Mouse (Mus musculus) thymus, postnatal 36 days (tissue): ENCODE results near the gene Iqgap3.

Experiments
- DNase-seq, 2 experiments: peaks; one replicate each; pipeline ENCODE4 v3.0.0; 2022; ENCODE audit warnings: mixed read lengths in 2 of 2

The Iqgap3 gene

DNA sequence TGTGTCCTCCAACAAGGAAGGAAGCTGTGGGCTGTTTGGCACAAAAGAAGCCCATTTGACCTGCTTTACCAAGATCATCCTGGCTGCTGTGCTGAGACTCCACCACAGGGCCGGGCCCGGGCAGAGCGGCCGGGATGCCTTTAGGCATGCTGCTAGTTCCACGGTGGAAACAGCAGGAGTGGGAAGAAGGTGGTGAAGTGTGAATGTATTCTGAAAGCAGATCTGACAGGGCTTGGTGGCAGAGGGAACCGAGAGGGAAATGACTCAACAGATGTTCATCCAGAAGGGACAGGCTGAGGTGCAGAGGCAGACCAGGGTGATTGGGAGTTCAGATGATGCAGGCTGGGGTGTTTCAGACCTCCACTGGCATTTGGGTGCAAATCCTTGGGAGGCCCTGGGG is 15.9 kb downstream of the Iqgap3 start:
- DNase-seq: no peak

- DNase-seq: no peak
Observed at GRCm38 (mm10) chr3:88100251-88100650, 18.5 kb downstream of the Iqgap3 start.

- DNase-seq: no peak
Observed at GRCm38 (mm10) chr3:88101736-88102135, 20.0 kb downstream of the Iqgap3 start.

DNA sequence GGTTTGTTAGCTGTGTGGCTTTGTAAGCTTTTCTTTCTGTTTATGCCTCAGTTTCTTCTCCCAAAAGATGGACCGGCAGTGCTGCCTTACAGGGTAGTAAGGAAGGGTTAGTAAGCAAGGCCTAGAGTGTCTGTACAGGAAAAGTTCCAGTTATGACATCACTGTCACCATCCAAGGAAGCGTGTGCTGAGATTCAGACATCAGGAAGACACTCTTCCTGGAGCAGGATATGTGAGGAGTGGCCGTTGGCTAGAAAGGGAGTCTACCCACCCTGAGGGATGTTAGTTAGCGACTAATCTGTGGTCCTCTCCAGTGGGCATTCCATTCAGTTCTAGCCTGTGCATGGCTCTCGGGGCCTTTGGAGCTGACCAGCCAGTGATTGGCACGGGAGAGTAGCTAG is 20.4 kb downstream of the Iqgap3 start:
- DNase-seq: no peak

DNA sequence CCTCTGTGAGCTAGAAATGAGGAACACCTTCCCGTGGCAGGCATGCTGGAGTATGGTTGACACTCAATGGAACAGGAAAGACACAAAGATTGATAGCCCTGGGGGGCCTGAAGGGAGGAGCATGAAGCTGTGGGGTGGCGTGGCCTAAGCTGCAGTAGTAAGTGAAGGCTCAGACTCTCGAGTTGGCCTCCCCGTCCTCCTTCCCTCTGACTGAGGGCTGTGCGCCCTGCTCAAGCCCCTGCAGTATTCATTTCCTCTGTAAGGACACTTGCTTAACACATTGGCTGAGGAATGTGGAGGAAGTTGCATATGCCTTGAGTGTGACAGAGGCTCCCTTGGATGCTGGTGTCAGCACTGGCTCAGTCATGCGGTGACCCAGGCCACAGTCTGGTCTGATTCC is 20.8 kb downstream of the Iqgap3 start:
- no peak for DNase-seq

DNA sequence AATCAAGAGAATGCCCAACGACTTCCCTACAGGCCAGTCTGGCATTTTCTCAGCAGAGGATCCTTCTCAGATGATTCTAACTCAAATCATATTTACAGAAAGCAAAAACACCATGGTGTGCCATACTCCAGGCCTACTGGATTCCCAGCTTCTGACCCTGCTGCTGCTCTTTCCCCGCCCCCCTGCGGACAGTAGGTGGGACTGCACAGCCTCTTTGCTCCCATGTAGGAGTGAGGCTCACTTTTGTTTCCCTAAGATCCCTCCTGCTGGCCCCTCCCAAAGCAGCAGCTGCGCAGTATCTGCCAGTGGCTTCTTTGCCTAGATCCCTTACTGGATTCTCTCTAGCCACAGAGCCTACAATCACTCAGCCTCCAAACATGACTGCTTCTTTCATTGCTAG is 24.4 kb downstream of the Iqgap3 start:
- DNase-seq: no peak

- no peak for DNase-seq
Observed at GRCm38 (mm10) chr3:88109126-88109525, 27.4 kb downstream of the Iqgap3 start.

DNA sequence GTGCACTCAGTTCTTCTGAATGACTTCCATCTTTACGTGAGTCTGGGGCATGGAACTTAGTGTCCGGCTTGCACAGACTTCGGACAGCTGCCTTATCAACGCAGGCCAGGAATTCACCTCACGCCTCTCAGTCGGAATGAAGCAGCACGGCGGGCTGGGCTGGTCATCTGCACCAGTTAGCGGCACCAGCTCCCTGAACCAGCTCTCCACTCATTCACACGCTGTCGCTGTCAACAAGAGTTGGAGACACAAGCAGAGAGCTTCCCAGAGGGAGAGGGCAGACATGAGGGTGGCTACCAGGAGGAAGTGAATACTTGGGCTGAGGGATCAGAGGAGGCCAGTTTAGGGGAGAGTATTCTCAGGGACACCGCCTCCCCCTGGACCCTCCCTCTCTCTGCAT is 32.6 kb downstream of the Iqgap3 start:
- no peak for DNase-seq

DNA sequence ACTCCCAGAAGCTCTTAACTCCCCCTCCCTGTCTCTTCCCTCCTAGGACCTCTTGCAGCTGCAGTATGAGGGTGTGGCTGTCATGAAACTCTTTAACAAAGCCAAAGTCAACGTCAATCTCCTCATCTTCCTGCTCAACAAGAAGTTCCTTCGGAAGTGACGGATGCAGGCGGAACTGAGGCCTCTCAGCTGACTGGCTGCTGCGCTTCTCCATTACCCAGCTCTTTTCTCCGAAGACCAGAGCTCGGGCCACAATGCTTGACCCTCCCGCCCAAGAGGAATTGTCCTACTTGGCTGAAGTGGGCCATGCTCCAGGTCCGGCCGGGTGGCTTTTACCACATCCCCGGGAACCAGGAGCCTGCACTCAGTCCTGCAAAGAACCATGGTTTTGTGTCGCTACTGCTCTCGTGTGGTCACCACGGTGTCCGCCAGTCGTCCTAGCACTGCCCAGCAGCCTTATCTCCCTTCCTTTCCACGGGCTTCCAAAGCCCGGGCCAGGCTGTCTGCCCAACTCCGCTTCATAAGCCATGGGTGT is 38.4 kb downstream of the Iqgap3 start:
- no peak for DNase-seq

DNA sequence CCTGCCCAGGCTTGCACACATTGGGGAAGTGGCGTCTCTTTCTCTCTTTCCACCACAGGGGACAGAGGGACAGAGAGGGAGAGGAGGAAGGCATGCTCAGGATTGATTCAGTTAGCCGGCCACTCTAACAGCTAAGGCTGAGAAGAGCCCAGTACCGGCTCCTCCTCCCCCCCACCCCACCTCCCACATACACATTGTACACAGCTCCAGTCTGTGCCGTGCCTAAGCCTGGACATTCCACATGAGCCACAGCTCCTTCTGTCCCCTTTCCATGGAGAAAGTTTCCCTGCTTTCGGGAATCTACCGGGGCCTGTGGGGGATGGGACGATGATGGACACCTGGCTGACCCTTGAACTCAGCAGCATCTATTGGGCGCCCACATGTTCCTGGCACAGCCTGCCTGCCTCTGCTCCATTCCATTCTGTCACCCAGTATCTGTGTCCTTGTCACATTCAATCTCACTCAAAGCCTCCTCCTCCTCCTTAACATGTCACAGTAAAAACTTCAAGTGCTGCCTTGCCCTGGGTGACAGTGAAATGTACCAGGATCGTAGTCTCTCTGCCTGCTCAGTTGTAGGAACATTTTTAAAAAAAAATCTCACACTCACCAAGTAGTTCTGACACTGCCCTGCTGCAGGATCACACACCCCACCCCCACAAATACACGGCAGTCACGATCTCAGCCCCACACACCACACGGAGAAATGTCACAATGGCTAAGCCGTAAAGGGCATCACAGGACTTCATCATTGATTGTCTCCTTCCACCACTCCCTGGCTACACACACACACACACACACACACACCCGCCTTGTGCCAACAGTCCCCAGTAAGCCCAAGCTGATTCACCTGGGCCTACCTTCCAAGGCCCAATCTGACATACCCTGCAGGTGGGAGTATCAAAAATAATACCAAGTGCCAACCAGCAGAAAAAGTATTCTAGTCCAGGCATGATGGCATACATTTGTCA is 39.7 kb downstream of the Iqgap3 start:
- no peak for DNase-seq

- DNase-seq: no peak
Observed at GRCm38 (mm10) chr3:88125195-88125594, 43.4 kb downstream of the Iqgap3 start.

DNA sequence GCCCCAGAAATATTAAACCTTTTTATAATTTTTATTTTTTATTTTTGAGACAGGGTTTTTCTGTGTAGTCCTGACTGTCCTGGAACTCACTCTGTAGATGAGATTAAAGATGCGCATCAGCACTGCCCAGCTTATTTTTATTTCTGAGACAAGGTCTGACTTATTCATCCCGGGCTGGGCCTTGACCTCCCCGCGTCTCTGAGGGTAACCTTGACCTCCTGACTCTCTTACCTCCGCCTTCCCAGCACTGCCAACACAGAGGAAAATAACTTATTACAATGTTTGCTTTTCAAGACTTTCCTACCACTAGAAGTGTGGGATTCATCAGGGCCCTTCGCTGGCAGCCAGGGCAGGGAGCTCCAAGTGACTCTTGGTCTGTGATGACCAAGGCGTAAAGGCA is 44.4 kb downstream of the Iqgap3 start:
- no peak for DNase-seq

DNA sequence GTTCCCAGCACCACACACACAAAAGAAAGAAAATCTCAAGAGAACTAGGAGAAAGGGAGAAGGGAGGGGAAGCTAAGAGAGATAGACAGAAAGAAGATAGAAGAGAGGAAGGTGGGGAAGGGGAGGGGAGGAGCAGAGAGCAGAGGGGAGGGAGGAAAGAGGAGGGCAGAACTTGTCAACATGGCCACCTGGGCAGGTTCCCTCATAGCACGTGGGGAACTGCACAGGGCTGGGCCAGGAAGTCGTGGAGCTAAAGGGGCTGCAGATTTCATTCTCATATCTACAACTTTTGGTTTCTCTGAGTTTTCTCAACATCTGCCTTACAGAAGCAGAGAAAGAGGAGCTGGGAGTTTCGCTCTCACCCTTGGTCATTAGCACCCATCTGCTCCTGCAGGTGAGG is 45.9 kb downstream of the Iqgap3 start:
- peak in 1 of 2 experiments; percentile 48 for DNase-seq

DNA sequence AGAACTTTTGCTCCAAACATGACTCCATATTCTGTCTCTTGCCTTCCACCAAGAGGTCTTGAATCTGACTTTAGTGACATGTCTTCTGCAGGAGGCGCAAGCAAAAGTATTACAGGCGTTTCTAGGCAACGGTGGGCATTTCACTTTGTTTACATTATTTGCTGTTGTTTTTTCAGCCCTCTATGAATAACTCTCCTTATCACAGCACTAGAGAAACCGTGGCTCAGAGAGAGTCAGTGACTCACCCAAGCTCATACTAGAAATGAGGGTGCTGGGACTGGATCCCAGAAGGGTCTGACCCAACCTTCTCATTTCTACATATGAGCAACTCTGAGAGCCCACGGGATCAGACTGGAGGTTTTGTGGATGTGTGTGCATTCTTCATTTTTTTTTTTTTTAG is 46.3 kb downstream of the Iqgap3 start:
- DNase-seq: no peak

- no peak for DNase-seq
Observed at GRCm38 (mm10) chr3:88129006-88129405, 47.2 kb downstream of the Iqgap3 start.

DNA sequence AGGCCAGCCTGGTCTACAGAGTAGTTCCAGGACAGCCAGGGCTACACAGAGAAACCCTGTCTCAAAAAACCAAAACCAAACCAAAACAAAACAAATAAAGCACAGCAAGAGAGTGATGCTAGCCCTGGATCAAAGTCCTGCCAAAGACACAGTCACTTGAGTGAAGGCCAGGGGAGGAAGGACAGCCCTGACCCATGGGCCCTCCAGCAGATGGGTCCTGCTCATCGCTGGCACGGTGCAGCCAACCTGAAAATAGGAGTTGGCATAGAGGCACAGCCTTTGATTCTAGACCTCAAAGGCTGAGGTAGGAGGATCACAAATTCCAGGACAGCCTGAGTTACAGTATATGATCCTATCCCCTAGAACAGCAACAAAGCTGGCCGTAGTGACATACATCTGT is 49.3 kb downstream of the Iqgap3 start:
- DNase-seq: no peak

DNA sequence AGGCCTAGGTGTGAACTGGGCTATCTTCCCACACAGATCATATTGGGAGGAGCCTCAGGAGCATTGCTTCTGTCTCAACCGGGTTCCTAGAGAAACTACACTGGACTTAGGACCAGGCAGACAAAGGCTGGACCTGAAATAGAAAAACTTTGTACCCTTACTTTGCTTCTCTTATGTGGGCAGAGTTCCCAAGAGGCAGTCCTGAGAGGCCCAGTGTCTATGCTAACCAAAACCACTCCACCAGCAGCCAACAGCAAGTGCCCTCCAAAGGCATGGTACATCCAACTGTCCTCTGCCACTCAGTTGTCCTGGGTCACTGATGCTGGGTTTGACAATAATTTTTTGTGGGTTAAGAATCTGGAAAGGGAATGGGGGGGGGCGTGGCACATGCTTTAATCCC is 50.7 kb downstream of the Iqgap3 start:
- no peak for DNase-seq

GRCm38 (mm10) chr3:88133187-88133771 is 51.5 kb downstream of the Iqgap3 start:
- peak; percentile 24 to 36 for DNase-seq

DNA sequence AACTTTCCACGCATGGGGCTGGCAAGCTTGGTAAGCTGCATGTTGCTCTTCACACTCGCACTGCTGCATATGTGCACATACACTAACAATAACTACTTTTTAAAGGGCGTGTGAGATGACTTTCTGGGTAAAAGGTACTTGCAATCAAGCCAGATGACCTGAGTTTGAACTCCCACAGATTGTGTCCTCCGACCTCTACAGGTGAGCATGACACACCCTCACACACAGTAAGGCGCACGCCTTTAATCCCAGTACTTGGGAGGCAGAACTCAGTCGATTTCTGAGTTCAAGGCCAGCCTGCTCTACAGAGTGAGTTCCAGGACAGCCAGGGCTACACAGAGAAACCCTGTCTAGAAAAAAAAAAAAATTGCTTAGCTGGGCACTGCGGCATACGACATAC is 54.6 kb downstream of the Iqgap3 start:
- no peak for DNase-seq

- no peak for DNase-seq
Observed at GRCm38 (mm10) chr3:88136945-88137494, 55.2 kb downstream of the Iqgap3 start.

DNA sequence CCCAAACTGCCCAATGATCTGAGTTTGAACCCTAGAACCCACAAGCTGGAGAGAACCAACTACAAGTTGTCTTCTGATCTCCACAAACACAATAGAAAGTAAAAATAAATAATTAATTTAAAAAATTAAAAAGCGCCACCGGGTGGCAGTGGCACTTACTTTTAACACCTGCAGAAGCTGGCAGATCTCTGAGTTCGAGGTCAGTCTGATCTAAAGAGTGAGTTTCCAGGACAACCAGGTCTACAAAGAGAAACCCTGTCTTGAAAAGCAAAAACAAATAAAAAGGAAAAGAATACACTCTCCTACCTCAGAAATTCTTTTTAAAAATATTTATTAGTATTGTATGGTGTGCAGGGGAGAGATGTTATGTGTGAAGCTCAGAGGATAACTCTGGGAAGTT is 56.0 kb downstream of the Iqgap3 start:
- DNase-seq: no peak

DNA sequence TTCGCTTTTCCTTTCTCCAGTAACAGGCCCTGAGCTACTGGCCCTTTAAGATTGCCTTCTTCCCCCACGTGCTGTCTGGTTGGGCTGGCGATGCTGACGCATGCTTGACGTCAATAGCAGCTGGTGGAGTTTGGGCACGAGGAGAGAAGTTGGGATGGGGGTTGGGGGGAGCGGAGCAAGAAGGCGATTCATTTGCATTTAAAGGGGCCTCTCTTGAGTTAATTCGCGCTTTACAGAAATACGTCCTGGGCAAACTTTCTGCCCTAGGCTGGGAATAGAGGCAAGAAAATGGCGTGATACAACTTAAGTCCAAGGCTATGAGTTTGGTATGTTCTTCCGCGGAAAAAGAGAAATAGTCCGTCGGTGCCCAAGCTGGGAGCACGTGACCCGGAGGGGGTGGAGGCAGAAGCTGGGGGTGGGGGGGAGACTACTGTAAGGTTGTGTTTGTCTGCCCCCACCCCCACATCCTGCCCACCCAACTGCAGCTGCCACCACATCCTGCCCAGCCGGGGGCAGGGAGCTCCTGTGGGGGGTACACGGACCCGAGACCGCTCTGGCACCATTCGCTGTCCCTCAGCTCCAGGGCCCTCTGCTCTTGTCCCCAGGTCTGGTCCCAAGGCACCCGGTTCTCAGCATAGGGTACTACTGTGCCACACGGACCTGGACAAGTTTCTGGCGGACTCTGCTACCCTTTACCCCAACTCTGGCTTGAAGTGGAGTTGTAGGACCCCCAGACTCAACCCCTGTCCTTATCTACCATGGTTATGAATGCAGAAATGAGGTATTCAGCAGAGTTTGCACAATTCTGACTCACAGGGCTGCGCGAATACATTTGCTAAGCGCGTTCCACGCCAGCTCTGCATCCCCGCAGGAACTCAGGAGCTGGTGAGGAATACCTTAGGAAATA is 56.8 kb downstream of the Iqgap3 start:
- DNase-seq: peak; percentile 91 to 94
